8 mouse cellular contexts compared by ENCODE assay signal in genomic region chr2:18473361-18473771, GRCm38 (mm10).
DNase-seq lines count a peak whose midpoint lies in the region; ATAC-seq and TF ChIP-seq lines count a peak whose summit lies in the region.

No protein-coding gene starts in this region.

- H3K27me3 ChIP-seq in heart, embryonic 15.5 days = no peaks in the 10 kb centered on the region
- no peaks in the 10 kb centered on the region for H3K27me3 ChIP-seq in stomach, postnatal 0 days (ENCODE audit: control insufficient read depth, insufficient read depth, low read length)

- WGBS in heart, embryonic 15.5 days = 6% methylated on average over 3 of the region's 3 CpGs
- WGBS in stomach, postnatal 0 days = 17% methylated on average over 3 of the region's 3 CpGs

- no peaks in the 10 kb centered on the region for H3K9me3 ChIP-seq in heart, embryonic 15.5 days (replicated peaks)
- no peaks in the 10 kb centered on the region for H3K9me3 ChIP-seq in stomach, postnatal 0 days (ENCODE audit: control insufficient read depth, low read length)

- H3K9ac ChIP-seq in heart, embryonic 15.5 days = no peak overlapping the region
- no peak overlapping the region for H3K9ac ChIP-seq in stomach, postnatal 0 days (ENCODE audit: low read length)

- ATAC-seq in heart, embryonic 15.5 days (replicated peaks; ENCODE audit: insufficient number of reproducible peaks, insufficient read depth, low FRiP score, low read depth) = peak; percentile 86
- ATAC-seq in stomach, postnatal 0 days (ENCODE audit: low FRiP score, low TSS enrichment) = peak; percentile 82; the same call in 1 of the 2 replicates
- no peak for ATAC-seq in erythroid progenitor cell, adult 5-6 weeks (replicated peaks; ENCODE audit: low FRiP score, poor library complexity, severe bottlenecking)

- H3K4me2 ChIP-seq in heart, embryonic 15.5 days = no peak overlapping the region
- no peak overlapping the region for H3K4me2 ChIP-seq in stomach, postnatal 0 days (replicated peaks; ENCODE audit: low read depth)

- H3K27ac ChIP-seq in heart, embryonic 15.5 days = peak overlapping the region; percentile 71
- H3K27ac ChIP-seq in stomach, postnatal 0 days (replicated peaks) = no peak overlapping the region

- TF ChIP-seq CTCF in stomach, postnatal 0 days (IDR thresholded peaks at IDR 0.05; ENCODE audit: low read depth) = no peak

- TF ChIP-seq EP300 in stomach, postnatal 0 days (optimal IDR thresholded peaks at IDR 0.05) = no peak

- H3K4me1 ChIP-seq in heart, embryonic 15.5 days (replicated peaks) = peaks cover 10% of the 10 kb centered on the region
- no peaks in the 10 kb centered on the region for H3K4me1 ChIP-seq in stomach, postnatal 0 days (replicated peaks; ENCODE audit: control insufficient read depth, insufficient read depth)

- no peak overlapping the region for H3K4me3 ChIP-seq in heart, embryonic 15.5 days
- no peak overlapping the region for H3K4me3 ChIP-seq in stomach, postnatal 0 days (ENCODE audit: low read depth, low read length)

- H3K36me3 ChIP-seq in heart, embryonic 15.5 days = no peaks in the 10 kb centered on the region
- H3K36me3 ChIP-seq in stomach, postnatal 0 days (ENCODE audit: control insufficient read depth, insufficient read depth, low read length) = no peaks in the 10 kb centered on the region

- peak; percentile 3 to 43 for DNase-seq in layer of hippocampus, adult 18-20 months (ENCODE audit: low spot score in 2 of 2)
- no peak for DNase-seq in layer of hippocampus, adult 9-10 months (ENCODE audit: low spot score)
- DNase-seq in embryo, embryonic 11 days = peak; percentile 4
- DNase-seq in layer of hippocampus, postnatal 36 days = peak; percentile 4 to 6
- DNase-seq in stomach, postnatal 0 days (ENCODE audit: low spot score) = no peak
- DNase-seq in urinary bladder, postnatal 36 days (ENCODE audit: low spot score in 2 of 2) = no peak

Comparison
In these comparisons a context has a peak if more than half of its experiments do, and no peak if none do; other contexts are left out.
1. DNase-seq: peak in layer of hippocampus, adult 18-20 months (2 of 2), embryo, embryonic 11 days (single experiment) and layer of hippocampus, postnatal 36 days (2 of 2); none in layer of hippocampus, adult 9-10 months (single experiment), stomach, postnatal 0 days (single experiment) and urinary bladder, postnatal 36 days (0 of 2).